Mouse (Mus musculus) leukemia stem cell, adult 10-12 weeks (primary cell): ENCODE data around the gene Gm9048. TPM values are rescaled to one million over a fixed set of nuclear protein-coding genes. Genes with fewer than 3 reads are reported as not detected.

Source experiments
- polyA plus RNA-seq: library from polyadenylated mRNA; stranded (reverse); fragments of >175 nt; gene quantifications from 2 replicates; pipeline ENCODE4 v1.2.3, GENCODE M21; 2012; ENCODE audit warnings: low replicate concordance

Gm9048 gene
- polyA plus RNA-seq: not detected in 2 replicates

GRCm38 (mm10) chr10:118348579-118348978 is at the start of gene Gm9048:
Gm9048 (minus strand) TSS chr10:118348679.

GRCm38 (mm10) chr10:118354005-118354404 is 5.5 kb upstream of the Gm9048 start, which contains the start of gene Gm9049:
Gm9049 (minus strand) TSS chr10:118354105.

GRCm38 (mm10) chr10:118343155-118343554 is 5.3 kb downstream of the Gm9048 start, which contains the start of gene Gm9046:
Gm9046 (minus strand) TSS chr10:118343255.

GRCm38 (mm10) chr10:118337731-118338130 is 10.7 kb downstream of the Gm9048 start, which contains the start of gene Gm9045:
Gm9045 (minus strand) TSS chr10:118337831.

GRCm38 (mm10) chr10:118332308-118332707 is 16.2 kb downstream of the Gm9048 start, which contains the start of gene Gm9044:
Gm9044 (minus strand) TSS chr10:118332408.

GRCm38 (mm10) chr10:118326869-118327268 is 21.6 kb downstream of the Gm9048 start, which contains the start of gene Gm9040:
Gm9040 (minus strand) TSS chr10:118326969.

Other genes with a start within 250 kb of the Gm9048 start
- 9.1 and 28.1 TPM in 2 replicates for gene Mdm1, start 206.9 kb downstream of the Gm9048 start, polyA plus RNA-seq
- not detected in 2 replicates for gene Il22, start 143.7 kb downstream of the Gm9048 start, polyA plus RNA-seq
- not detected in 2 replicates for gene Gm32717, start 107.9 kb downstream of the Gm9048 start, polyA plus RNA-seq
- gene Gm32802, start 90.0 kb downstream of the Gm9048 start, polyA plus RNA-seq: not detected in 2 replicates
- not detected in 2 replicates for gene Iltifb, start 53.6 kb downstream of the Gm9048 start, polyA plus RNA-seq
- gene Gm9040, start 21.7 kb downstream of the Gm9048 start, polyA plus RNA-seq: not detected in 2 replicates
- gene Gm9044, start 16.3 kb downstream of the Gm9048 start, polyA plus RNA-seq: not detected in 2 replicates
- 0.33 TPM in 1 of 2 replicates, not detected in the other for gene Gm9045, start 10.8 kb downstream of the Gm9048 start, polyA plus RNA-seq
- not detected in 2 replicates for gene Gm9046, start 5.4 kb downstream of the Gm9048 start, polyA plus RNA-seq
- 0.33 TPM in 1 of 2 replicates, not detected in the other for gene Gm9049, start 5.4 kb upstream of the Gm9048 start, polyA plus RNA-seq
- not detected in 2 replicates for gene Ifng, start 92.4 kb upstream of the Gm9048 start, polyA plus RNA-seq